Mouse (Mus musculus) cerebellum, adult 2 months (tissue): ENCODE measurements around the gene Gm8020. TPM values are rescaled to one million over a fixed set of nuclear protein-coding genes. Genes with fewer than 3 reads are reported as not detected.
"Not testable (repeated sequence)": the region's sequence is repeated elsewhere in the genome, so short reads cannot be mapped to it uniquely, and the experiment has no call there.

Experiments used
- DNase-seq, 2 experiments: peaks; one replicate each; pipeline ENCODE4 v3.0.0; 2021
- H3K27ac ChIP-seq: fragments of 200-500 bp; 2 replicates; pipeline ENCODE4 v1.5.1; 2012; ENCODE audit warnings: low read length, control low read depth, inconsistent platforms; ENCODE audit not compliant: insufficient read depth
- H3K27me3 ChIP-seq: fragments of 200-500 bp; 2 replicates; pipeline ENCODE4 v1.6.1; 2012; ENCODE audit warnings: inconsistent platforms, mild to moderate bottlenecking, low read length, moderate library complexity; ENCODE audit not compliant: control insufficient read depth, insufficient read depth
- H3K4me1 ChIP-seq: fragments of 200-500 bp; 2 replicates; pipeline ENCODE4 v1.6.1; 2011; ENCODE audit warnings: low read length; ENCODE audit not compliant: control insufficient read depth, insufficient read depth
- H3K4me3 ChIP-seq: fragments of 200-500 bp; replicated peaks from 2 replicates; pipeline ENCODE3; 2011; ENCODE audit warnings: mild to moderate bottlenecking, low read depth, low read length, control low read depth; ENCODE audit not compliant: insufficient read depth
- WGBS: fragments of 180-500 bp; shearing (Covaris S2); methylation state at CpG from one replicate; pipeline ENCODE4 v1.1.7; 2018; 5-methylcytosine and 5-hydroxymethylcytosine counted together
- polyA plus RNA-seq: library from polyadenylated mRNA; depleted of rRNA; stranded (reverse); fragments of >200 nt; gene quantifications from 2 replicates; pipeline ENCODE4 v1.2.3, GENCODE M21; 2012; rRNA removed

The Gm8020 gene
- polyA plus RNA-seq, result not detected in 2 replicates

DNA sequence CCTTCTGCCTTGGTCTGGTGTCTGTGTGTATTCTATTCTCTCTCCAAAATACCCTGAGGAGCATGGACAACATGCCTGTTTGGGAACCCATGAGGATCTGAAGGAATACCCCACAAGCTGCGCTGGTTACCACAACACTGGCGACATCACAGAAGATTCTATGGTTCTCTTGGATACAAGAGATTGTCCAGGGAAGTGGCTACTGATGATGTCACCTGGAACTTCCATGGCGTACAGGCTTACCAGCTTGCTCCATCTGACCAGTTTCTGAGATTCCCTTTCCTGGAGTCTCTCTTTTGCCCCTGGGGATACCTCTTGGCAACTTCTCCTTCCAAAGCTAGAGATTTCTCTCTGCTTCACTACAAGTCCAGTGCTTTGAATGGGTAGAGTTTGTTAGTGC, at the start of gene Gm8020:
Gm8020 (minus strand) TSS at position 101 of the 400 bp plus-strand sequence.
- H3K27me3 ChIP-seq, H3K27ac ChIP-seq, DNase-seq, H3K4me1 ChIP-seq, H3K4me3 ChIP-seq: not testable (repeated sequence)
- WGBS, result 90% methylated on average over 2 of the region's 3 CpGs

DNA sequence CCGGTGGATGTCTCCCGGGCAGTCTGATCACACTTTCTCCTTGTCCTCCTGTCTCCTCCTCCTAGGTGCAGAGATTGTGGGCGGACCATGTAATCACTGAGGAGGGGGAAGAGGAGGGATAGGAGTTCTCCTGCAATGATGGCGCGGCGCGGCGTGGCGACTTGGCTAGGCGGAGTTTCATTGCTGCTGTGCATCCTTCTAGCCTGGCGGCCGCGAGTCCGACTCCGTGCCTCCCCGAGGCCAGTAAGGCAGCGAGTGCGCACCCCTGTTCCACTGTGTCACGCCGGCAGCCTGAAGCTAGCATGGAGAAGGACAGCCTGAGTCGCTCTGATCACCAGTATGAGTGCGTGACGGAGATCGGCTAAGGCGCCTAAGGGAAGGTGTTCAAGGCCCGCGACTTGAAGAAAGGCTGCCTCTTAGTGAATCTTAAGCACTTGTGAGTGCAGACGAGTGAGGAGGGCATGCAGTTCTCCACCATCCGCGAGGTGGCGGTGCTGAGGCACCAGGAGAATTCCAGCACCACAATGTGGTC, 41.1 kb upstream of the Gm8020 start:
- not testable (repeated sequence) for H3K27ac ChIP-seq, H3K4me3 ChIP-seq, H3K4me1 ChIP-seq, H3K27me3 ChIP-seq
- DNase-seq, result peak; percentile 9 to 20
- 10% methylated on average over 28 of the region's 31 CpGs for WGBS

DNA sequence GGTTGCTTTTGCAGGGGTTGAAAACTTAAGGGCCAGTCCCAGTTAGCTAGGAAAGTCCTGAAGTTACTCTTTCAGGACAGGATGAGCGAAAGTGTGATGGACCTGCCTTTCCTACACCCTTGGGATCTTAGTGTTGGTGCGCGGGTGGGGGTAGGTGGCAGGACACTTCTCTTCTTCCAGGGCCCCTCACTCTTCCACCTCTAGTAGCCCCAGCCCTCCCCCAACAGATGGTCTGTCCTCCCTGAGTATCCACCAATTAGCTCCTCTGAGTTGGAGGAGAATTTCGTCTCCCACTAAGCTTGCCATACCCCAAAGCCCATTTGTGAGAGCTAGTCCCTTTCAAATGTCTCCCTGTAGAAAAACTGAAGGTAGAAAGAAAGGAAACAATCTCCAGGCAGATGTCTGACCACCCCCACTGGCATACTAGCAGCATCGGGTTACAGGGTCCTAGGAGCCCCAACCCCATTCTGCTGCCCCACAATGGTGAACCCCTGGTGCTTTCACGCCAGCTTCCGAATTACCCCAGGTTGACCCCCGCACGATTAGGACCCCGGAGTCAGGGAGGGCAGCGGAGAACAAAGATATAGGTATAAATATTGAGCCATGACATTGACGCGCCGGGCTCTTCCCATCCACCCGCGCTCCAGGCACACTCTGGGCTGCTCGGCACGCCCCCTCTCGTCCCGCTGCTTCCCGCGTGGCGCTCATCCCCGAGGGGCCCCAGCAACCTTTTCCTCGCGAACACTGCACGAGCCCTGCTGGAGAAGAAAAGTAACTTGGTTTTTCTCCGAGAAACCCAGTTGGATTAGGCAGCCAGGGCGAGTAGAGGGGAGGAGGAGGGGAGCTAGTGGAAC, 40.4 kb upstream of the Gm8020 start:
- not testable (repeated sequence) for H3K4me1 ChIP-seq, DNase-seq, H3K27ac ChIP-seq, H3K4me3 ChIP-seq, H3K27me3 ChIP-seq
- WGBS, result 28% methylated on average over 22 of the region's 29 CpGs

DNA sequence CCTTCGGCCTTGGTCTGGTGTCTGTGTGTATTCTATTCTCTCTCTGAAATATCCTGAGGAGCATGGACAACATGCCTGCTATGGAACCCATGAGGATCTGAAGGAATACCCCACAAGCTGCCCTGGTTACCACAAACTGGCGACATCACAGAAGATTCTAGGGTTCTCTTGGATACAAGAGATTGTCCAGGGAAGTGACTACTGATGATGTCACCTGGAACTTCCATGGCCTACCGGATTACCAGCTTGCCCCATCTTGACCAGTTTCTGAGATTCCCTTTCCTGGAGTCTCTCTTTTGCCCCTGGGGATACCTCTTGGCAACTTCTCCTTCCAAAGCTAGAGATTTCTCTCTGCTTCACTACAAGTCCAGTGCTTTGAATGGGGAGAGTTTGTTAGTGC, 22.0 kb upstream of the Gm8020 start, which contains the start of gene Gm8024:
Gm8024 (minus strand) TSS at position 101 of the 400 bp plus-strand sequence.
- H3K4me3 ChIP-seq, result not testable (repeated sequence)
- 97% methylated on average over 1 of the region's 3 CpGs for WGBS

DNA sequence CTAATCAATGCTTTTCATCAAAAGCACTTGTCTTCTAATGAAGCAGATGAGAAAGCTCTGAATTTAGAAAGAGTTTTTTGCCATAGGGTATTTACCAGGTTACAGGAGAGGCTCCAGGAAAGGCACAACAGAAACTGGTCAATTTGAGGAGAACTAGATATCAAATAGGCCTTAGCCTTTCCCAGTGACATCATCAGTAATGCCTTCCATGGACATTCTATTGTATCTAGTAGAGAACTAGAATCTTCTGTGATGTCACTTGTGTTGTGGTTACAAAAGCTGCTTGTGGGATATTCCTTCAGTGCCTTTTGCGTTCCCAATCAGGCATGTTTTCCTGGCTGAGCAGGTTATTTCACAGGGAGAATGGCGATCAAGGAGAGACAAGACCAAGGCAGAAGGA, 38.6 kb downstream of the Gm8020 start, which contains the start of gene Gm8011:
Gm8011 (plus strand) TSS at position 301 of the 400 bp plus-strand sequence.
- DNase-seq, H3K27ac ChIP-seq, H3K4me3 ChIP-seq, H3K4me1 ChIP-seq, H3K27me3 ChIP-seq: not testable (repeated sequence)
- WGBS, result 49% methylated on average over 2 of the region's 2 CpGs

More for the DNA sequence above, 22.0 kb upstream of the Gm8020 start, which contains the start of gene Gm8024:
- not testable (repeated sequence) for H3K27me3 ChIP-seq, H3K4me1 ChIP-seq, DNase-seq, H3K27ac ChIP-seq

Other genes with a start within 250 kb of the Gm8020 start
- gene Gm17026, start 242.3 kb downstream of the Gm8020 start, polyA plus RNA-seq, result not detected in 2 replicates
- gene Gm9611, start 205.0 kb downstream of the Gm8020 start, polyA plus RNA-seq, result not detected in 2 replicates
- not detected in 2 replicates for gene Gm7995, start 192.1 kb downstream of the Gm8020 start, polyA plus RNA-seq
- gene Gm8005, start 62.7 kb downstream of the Gm8020 start, polyA plus RNA-seq, result not detected in 2 replicates
- gene Gm8011, start 38.5 kb downstream of the Gm8020 start, polyA plus RNA-seq, result not detected in 2 replicates
- gene Gm8024, start 21.9 kb upstream of the Gm8020 start, polyA plus RNA-seq, result 0.19 and 0.31 TPM in 2 replicates
- gene Gm17124, start 97.5 kb upstream of the Gm8020 start, polyA plus RNA-seq, result not detected in 2 replicates
- not detected in 2 replicates for gene Gm3633, start 139.6 kb upstream of the Gm8020 start, polyA plus RNA-seq
- not detected in 2 replicates for gene Gm10378, start 153.6 kb upstream of the Gm8020 start, polyA plus RNA-seq